In the genomic region with DNA sequence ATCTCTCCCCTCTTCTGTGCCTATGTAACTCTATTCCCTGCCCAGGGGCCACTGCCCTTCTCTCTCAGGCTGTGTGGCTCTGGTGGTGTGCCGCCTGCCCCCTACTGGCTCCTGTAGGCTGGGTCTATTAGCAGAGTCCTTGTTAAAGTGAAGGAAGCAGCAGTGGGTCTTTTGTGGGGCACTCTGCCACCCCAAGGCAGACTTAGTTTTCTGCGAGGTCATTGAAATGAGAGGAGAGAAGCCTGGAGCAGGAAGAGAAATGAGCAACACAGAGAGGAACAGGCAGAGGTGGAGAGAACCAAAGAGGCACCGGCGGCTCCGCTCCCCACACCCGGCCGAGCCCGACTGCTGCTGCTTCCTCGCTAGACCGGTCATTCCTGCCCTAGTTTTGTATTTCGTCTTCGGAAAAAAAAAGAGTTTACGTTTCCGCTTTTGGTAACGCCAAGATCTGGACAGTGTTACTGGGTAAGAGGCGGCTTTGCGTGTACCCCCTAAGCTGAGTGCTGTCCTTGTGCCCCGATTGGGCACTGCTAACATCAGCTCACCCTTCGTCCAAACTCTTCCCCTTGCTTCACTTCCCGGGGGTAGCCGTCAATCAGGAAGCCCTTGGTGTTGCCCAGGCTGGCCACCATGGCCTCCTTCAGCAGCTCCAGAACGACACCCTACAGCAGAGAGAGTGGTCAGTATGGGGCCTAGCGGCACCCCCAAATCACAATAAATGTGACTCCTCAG, we compare ENCODE assay signal across 8 mouse cellular contexts.
DNase-seq lines count a peak whose midpoint lies in the region; ATAC-seq and TF ChIP-seq lines count a peak whose summit lies in the region.

No protein-coding gene starts in this region.

- no peaks in the 10 kb centered on the region for H3K36me3 ChIP-seq in ES-Bruce4 (ENCODE audit: control insufficient read depth, insufficient read depth, low read length, poor library complexity, severe bottlenecking)
- no peaks in the 10 kb centered on the region for H3K36me3 ChIP-seq in forebrain, embryonic 10.5 days (replicated peaks)
- H3K36me3 ChIP-seq in lung, embryonic 14.5 days (ENCODE audit: insufficient read depth), result no peaks in the 10 kb centered on the region
- no peaks in the 10 kb centered on the region for H3K36me3 ChIP-seq in neural tube, embryonic 15.5 days
- H3K36me3 ChIP-seq in thymus, adult 2 months (ENCODE audit: control insufficient read depth, insufficient read depth, low read length), result no peaks in the 10 kb centered on the region

- TF ChIP-seq CTCF in ES-Bruce4 (IDR thresholded peaks at IDR 0.05; ENCODE audit: low read depth, low read length), result peak; percentile 71
- peak; percentile 82 for TF ChIP-seq CTCF in lung, embryonic 14.5 days (IDR thresholded peaks at IDR 0.05; ENCODE audit: low read depth)
- peak; percentile 59; the same call in 1 of the 2 replicates for TF ChIP-seq CTCF in thymus, adult 2 months (IDR thresholded peaks at IDR 0.05; ENCODE audit: borderline replicate concordance, control insufficient read depth, extremely low read depth, insufficient read depth, low read length, poor library complexity)

- intact Hi-C loops in heart, postnatal 14 days (cut with DNase I), result loop anchor here (2.0 to 10.0 kb wide), 2 partner anchors 83 to 237 kb away; a partner anchor contains a TSS

- no peak for TF ChIP-seq EP300 in ES-Bruce4 (IDR thresholded peaks at IDR 0.05; ENCODE audit: insufficient read depth, low read depth, low read length)

- H3K9me3 ChIP-seq in ES-Bruce4 (replicated peaks; ENCODE audit: control insufficient read depth, insufficient read depth, low read length, poor library complexity, severe bottlenecking), result no peaks in the 10 kb centered on the region
- no peaks in the 10 kb centered on the region for H3K9me3 ChIP-seq in forebrain, embryonic 10.5 days
- no peaks in the 10 kb centered on the region for H3K9me3 ChIP-seq in lung, embryonic 14.5 days (ENCODE audit: low read depth, low read length)
- H3K9me3 ChIP-seq in neural tube, embryonic 15.5 days (replicated peaks), result no peaks in the 10 kb centered on the region

- H3K4me1 ChIP-seq in ES-Bruce4 (ENCODE audit: control insufficient read depth, insufficient read depth, low read length), result peaks cover 2% of the 10 kb centered on the region
- peaks cover 26% of the 10 kb centered on the region for H3K4me1 ChIP-seq in forebrain, embryonic 10.5 days
- H3K4me1 ChIP-seq in lung, embryonic 14.5 days (ENCODE audit: insufficient read depth), result 0 out of 2 replicates have a peak, but pooled peaks cover 3% of the 10 kb centered on the region
- H3K4me1 ChIP-seq in neural tube, embryonic 15.5 days, result peaks cover 16% of the 10 kb centered on the region
- H3K4me1 ChIP-seq in thymus, adult 2 months (replicated peaks; ENCODE audit: control insufficient read depth, insufficient read depth, low read length), result peaks cover 7% of the 10 kb centered on the region

- H3K4me2 ChIP-seq in lung, embryonic 14.5 days, result peak overlapping the region; percentile 70
- peak overlapping the region; percentile 57 for H3K4me2 ChIP-seq in neural tube, embryonic 15.5 days

- 3% methylated on average over 23 of the region's 23 CpGs for WGBS in forebrain, embryonic 10.5 days
- 5% methylated on average over 23 of the region's 23 CpGs for WGBS in lung, embryonic 14.5 days
- whole genome bisulfite sequencing in neural tube, embryonic 15.5 days, result 4% methylated on average over 23 of the region's 23 CpGs
- 4% methylated on average over 23 of the region's 23 CpGs for WGBS in thymus, adult 2 months

- peak; percentile 69 for ATAC-seq in lung, embryonic 14.5 days (ENCODE audit: insufficient read depth)
- peak; percentile 67 for ATAC-seq in neural tube, embryonic 15.5 days (ENCODE audit: low FRiP score)

- H3K4me3 ChIP-seq in ES-Bruce4 (ENCODE audit: low read depth, low read length), result peak overlapping the region; percentile 72
- H3K4me3 ChIP-seq in forebrain, embryonic 10.5 days, result peak overlapping the region; percentile 51
- peak overlapping the region; percentile 40 for H3K4me3 ChIP-seq in lung, embryonic 14.5 days (ENCODE audit: low read depth, low read length)
- peak overlapping the region; percentile 31 for H3K4me3 ChIP-seq in neural tube, embryonic 15.5 days (replicated peaks)
- peak overlapping the region; percentile 39 for H3K4me3 ChIP-seq in thymus, adult 2 months (ENCODE audit: control insufficient read depth, insufficient read depth, low read length)

- DNase-seq in c-Kit-positive CD71-negative TER-119-negative erythroid progenitor cells, embryonic 14.5 days (ENCODE audit: low read depth), result peak; percentile 63
- peak; percentile 76 for DNase-seq in forebrain, embryonic 10.5 days (ENCODE audit: extremely low spot score, low spot score)
- DNase-seq in heart, postnatal 14 days, result peak; percentile 65 to 70
- DNase-seq in kidney, postnatal 4 days, result peak; percentile 78 to 84
- peak; percentile 79 for DNase-seq in lung, embryonic 14.5 days
- DNase-seq in thymus, adult 2 months, result peak; percentile 72

- no peak for TF ChIP-seq POLR2A in ES-Bruce4 (IDR thresholded peaks at IDR 0.05; ENCODE audit: insufficient read depth, low read length)
- no peak for TF ChIP-seq POLR2A in thymus, adult 2 months (IDR thresholded peaks at IDR 0.05; ENCODE audit: control insufficient read depth, extremely low read depth, insufficient read depth, low read length, poor library complexity)

- no peaks in the 10 kb centered on the region for H3K27me3 ChIP-seq in ES-Bruce4 (ENCODE audit: control insufficient read depth, insufficient read depth, low read length, poor library complexity, severe bottlenecking)
- peaks cover 7% of the 10 kb centered on the region; the same call in 1 of the 2 replicates for H3K27me3 ChIP-seq in forebrain, embryonic 10.5 days (ENCODE audit: poor library complexity, severe bottlenecking)
- no peaks in the 10 kb centered on the region for H3K27me3 ChIP-seq in lung, embryonic 14.5 days (ENCODE audit: insufficient read depth, low read length)
- 0 out of 2 replicates have a peak, but pooled peaks cover 2% of the 10 kb centered on the region for H3K27me3 ChIP-seq in neural tube, embryonic 15.5 days (replicated peaks)
- H3K27me3 ChIP-seq in thymus, adult 2 months (ENCODE audit: control insufficient read depth, insufficient read depth, low read length), result no peaks in the 10 kb centered on the region

- H3K9ac ChIP-seq in ES-Bruce4 (ENCODE audit: low read depth, poor library complexity, severe bottlenecking), result peak overlapping the region; percentile 68
- H3K9ac ChIP-seq in lung, embryonic 14.5 days, result peak overlapping the region; percentile 50
- H3K9ac ChIP-seq in neural tube, embryonic 15.5 days (replicated peaks), result peak overlapping the region; percentile 34; the same call in 1 of the 2 replicates

- H3K27ac ChIP-seq in ES-Bruce4 (ENCODE audit: insufficient read depth, low read length), result no peak overlapping the region
- H3K27ac ChIP-seq in forebrain, embryonic 10.5 days, result peak overlapping the region; percentile 70
- peak overlapping the region; percentile 70 for H3K27ac ChIP-seq in lung, embryonic 14.5 days (ENCODE audit: low read depth)
- H3K27ac ChIP-seq in neural tube, embryonic 15.5 days (replicated peaks), result 0 out of 2 replicates have a peak overlapping the region, but pooled peaks have one; percentile 13
- H3K27ac ChIP-seq in thymus, adult 2 months (ENCODE audit: control insufficient read depth, insufficient read depth, low read length), result no peak overlapping the region

Comparison
In these comparisons a context has a peak if more than half of its experiments do, and no peak if none do; other contexts are left out.
1. H3K27ac ChIP-seq: peak in forebrain, embryonic 10.5 days (single experiment), lung, embryonic 14.5 days (single experiment) and neural tube, embryonic 15.5 days (single experiment); none in ES-Bruce4 (single experiment) and thymus, adult 2 months (single experiment).
2. Peak in every context shown above with its lines, with median percentiles within 50 percentile points of each other: H3K4me3 ChIP-seq, H3K9ac ChIP-seq, CTCF ChIP-seq and DNase-seq.